Mouse (Mus musculus) cerebral cortex, adult 2 months (tissue): Measurements from ENCODE around the gene Kcnq1.

ENCODE experiments used
- WGBS: fragments of 180-500 bp; shearing (Covaris S2); methylation state at CpG from one replicate; pipeline ENCODE4 v1.1.7; 2018; 5-methylcytosine and 5-hydroxymethylcytosine counted together

Kcnq1 gene

GRCm38 (mm10) chr7:143093847-143094246 lies 12.3 kb upstream of the Kcnq1 start:
- 77% methylated on average over 3 of the region's 3 CpGs for WGBS

GRCm38 (mm10) chr7:143094592-143095553 lies 11.3 kb upstream of the Kcnq1 start, which contains the start of gene Trpm5:
TSS of gene Trpm5 (minus strand) at chr7:143094642.
- WGBS: 54% methylated on average over 10 of the region's 10 CpGs

- WGBS: 59% methylated on average over 1 of the region's 1 CpGs
Observed at GRCm38 (mm10) chr7:143095554-143095907, 10.6 kb upstream of the Kcnq1 start.

GRCm38 (mm10) chr7:143100759-143101158 lies 5.4 kb upstream of the Kcnq1 start:
- WGBS: 32% methylated on average over 4 of the region's 4 CpGs

GRCm38 (mm10) chr7:143105258-143105897 lies 784 bp upstream of the Kcnq1 start:
- 71% methylated on average over 11 of the region's 11 CpGs for WGBS

- WGBS: 10% methylated on average over 57 of the region's 57 CpGs
Observed at GRCm38 (mm10) chr7:143106672-143107465, 707 bp downstream of the Kcnq1 start.

- WGBS: 46% methylated on average over 5 of the region's 5 CpGs
Observed at GRCm38 (mm10) chr7:143108200-143108599, 2.0 kb downstream of the Kcnq1 start.

- 46% methylated on average over 3 of the region's 3 CpGs for WGBS
Observed at GRCm38 (mm10) chr7:143108996-143109660, 3.0 kb downstream of the Kcnq1 start.

GRCm38 (mm10) chr7:143109696-143110095 lies 3.5 kb downstream of the Kcnq1 start:
- 85% methylated on average over 3 of the region's 3 CpGs for WGBS

- 65% methylated on average over 1 of the region's 1 CpGs for WGBS
Observed at GRCm38 (mm10) chr7:143110803-143111202, 4.6 kb downstream of the Kcnq1 start.

GRCm38 (mm10) chr7:143111719-143112118 lies 5.6 kb downstream of the Kcnq1 start:
- 86% methylated on average over 4 of the region's 4 CpGs for WGBS

GRCm38 (mm10) chr7:143112395-143112794 lies 6.2 kb downstream of the Kcnq1 start:
- WGBS: 17% methylated on average over 1 of the region's 1 CpGs

GRCm38 (mm10) chr7:143116521-143116920 lies 10.4 kb downstream of the Kcnq1 start:
- 73% methylated on average over 5 of the region's 5 CpGs for WGBS

GRCm38 (mm10) chr7:143119407-143119806 lies 13.2 kb downstream of the Kcnq1 start:
- WGBS: 38% methylated on average over 1 of the region's 1 CpGs

- WGBS: 79% methylated on average over 3 of the region's 3 CpGs
Observed at GRCm38 (mm10) chr7:143119826-143120225, 13.7 kb downstream of the Kcnq1 start.

- WGBS: 85% methylated on average over 5 of the region's 5 CpGs
Observed at GRCm38 (mm10) chr7:143122191-143122590, 16.0 kb downstream of the Kcnq1 start.

- WGBS: 48% methylated on average over 6 of the region's 6 CpGs
Observed at GRCm38 (mm10) chr7:143123876-143124669, 17.9 kb downstream of the Kcnq1 start.

GRCm38 (mm10) chr7:143124902-143125301 lies 18.7 kb downstream of the Kcnq1 start:
- 85% methylated on average over 3 of the region's 3 CpGs for WGBS

- 88% methylated on average over 5 of the region's 5 CpGs for WGBS
Observed at GRCm38 (mm10) chr7:143132815-143133214, 26.7 kb downstream of the Kcnq1 start.

GRCm38 (mm10) chr7:143136125-143136524 lies 30.0 kb downstream of the Kcnq1 start:
- WGBS: 82% methylated on average over 2 of the region's 2 CpGs

GRCm38 (mm10) chr7:143136561-143136960 lies 30.4 kb downstream of the Kcnq1 start:
- WGBS: 76% methylated on average over 5 of the region's 5 CpGs
